Mouse (Mus musculus) stomach, postnatal 0 days (tissue): ENCODE data around the gene Bsg.

Source experiments
- CTCF ChIP-seq: IDR thresholded peaks from 2 replicates; pipeline ENCODE4 v1.5.1; 2016; ENCODE audit warnings: antibody characterized with exemption, low read depth, mild to moderate bottlenecking, moderate library complexity
- EP300 ChIP-seq: optimal IDR thresholded peaks from 2 replicates; pipeline ENCODE3; 2016; ENCODE audit warnings: antibody characterized with exemption

DNA sequence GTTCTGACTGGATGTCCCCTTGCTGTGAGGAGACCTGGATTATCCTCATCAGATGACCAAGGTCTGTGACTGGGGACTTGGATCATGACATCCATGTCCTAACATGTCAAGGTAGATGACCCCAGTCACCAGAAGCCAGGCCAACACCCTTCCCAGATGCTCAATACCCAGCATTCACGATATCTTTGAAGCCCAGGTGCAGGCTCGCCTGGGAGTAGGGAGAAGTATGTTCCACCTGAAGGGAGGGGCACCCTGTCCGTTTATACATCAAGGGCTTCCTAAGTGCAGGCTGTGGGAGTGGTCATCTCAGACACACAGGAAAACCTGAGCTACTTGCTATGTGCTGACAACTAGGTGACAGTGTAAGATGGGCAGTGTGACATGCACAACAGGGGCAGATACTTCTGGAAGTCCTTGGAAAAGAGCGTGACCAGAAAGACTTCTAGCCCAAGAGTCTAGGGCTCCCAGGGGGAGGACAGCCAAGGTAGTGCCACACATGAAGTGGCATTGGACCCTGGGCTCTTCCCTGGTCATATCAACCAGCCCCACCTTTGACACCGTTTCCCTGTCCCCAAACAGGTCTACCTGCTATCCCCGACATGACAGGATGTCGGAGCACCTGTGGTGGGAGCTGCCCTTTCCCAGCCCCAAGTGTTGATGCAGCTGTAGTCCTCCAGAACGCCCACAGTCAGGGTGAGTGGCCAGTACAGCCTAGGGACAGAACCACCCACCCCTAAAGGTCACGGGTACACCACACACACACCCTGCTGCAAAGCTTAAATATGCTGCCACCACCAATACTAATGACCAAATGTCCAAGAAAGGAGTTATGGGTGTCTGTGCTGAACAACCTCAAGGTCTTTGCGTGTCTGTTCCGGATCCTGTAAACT lies 23.4 kb upstream of the Bsg start:
- TF ChIP-seq CTCF (no peak), EP300 (no peak)
